Mouse (Mus musculus) cortical plate, adult 2 months (tissue): ENCODE data around the gene Olfr631.

Experiments used
- CTCF ChIP-seq: fragments of 200-500 bp; IDR thresholded peaks from 2 replicates; pipeline ENCODE4 v1.5.1; 2011; ENCODE audit warnings: mild to moderate bottlenecking, control low read depth, low read length; ENCODE audit not compliant: insufficient read depth; ENCODE audit errors: extremely low read depth
- POLR2A ChIP-seq: fragments of 200-500 bp; IDR thresholded peaks from 2 replicates; pipeline ENCODE4 v1.6.1; 2011; ENCODE audit warnings: mild to moderate bottlenecking, low read length, control low read depth; ENCODE audit not compliant: insufficient read depth; ENCODE audit errors: extremely low read depth

GRCm38 (mm10) chr7:103912969-103913511 is 15.6 kb upstream of the Olfr631 start:
- TF ChIP-seq CTCF (no peak), POLR2A (no peak)
